Mouse (Mus musculus) small intestine, adult 2 months (tissue): ENCODE results near the gene Mllt11.

Experiments
- CTCF ChIP-seq: fragments of 200-500 bp; IDR thresholded peaks from 2 replicates; pipeline ENCODE4 v1.5.1; 2012; ENCODE audit warnings: low read depth, mild to moderate bottlenecking, control low read depth, inconsistent platforms, low read length, moderate library complexity, mixed read lengths; ENCODE audit not compliant: insufficient replicate concordance, insufficient read length; ENCODE audit errors: extremely low read depth
- POLR2A ChIP-seq: fragments of 200-500 bp; IDR thresholded peaks from 2 replicates; pipeline ENCODE4 v1.6.1; 2012; ENCODE audit warnings: low read depth, mild to moderate bottlenecking, control low read depth, inconsistent platforms, low read length, moderate library complexity

GRCm38 (mm10) chr3:95243086-95243485 lies 11.1 kb upstream of the Mllt11 start:
- TF ChIP-seq CTCF (no peak), POLR2A (no peak)
